In genomic region chr15:83008761-83009423, GRCm38 (mm10) we compare ENCODE assay signal across 10 mouse cellular contexts. TPM values are rescaled to one million over a fixed set of nuclear protein-coding genes. Genes with fewer than 3 reads are reported as not detected.
DNase-seq lines count a peak whose midpoint lies in the region; ATAC-seq and TF ChIP-seq lines count a peak whose summit lies in the region.
"Had no signal": no experiment of that assay in that cellular context is flagged by ENCODE, and none has a peak within 500 bp of the region (broad histone marks: within the 10 kb centered on the region; RNA-seq: fewer than 3 reads in every experiment).

No protein-coding gene starts in this region.

- intact Hi-C loops in gastrocnemius, adult 2 months (cut with DNase I), result no loop called here
- intact Hi-C loops in gastrocnemius, postnatal 36 days (cut with DNase I), result no loop called here
- intact Hi-C loops in heart, postnatal 14 days (cut with DNase I), result no loop called here

- DNase-seq in gastrocnemius, adult 2 months, result no peak
- DNase-seq in gastrocnemius, postnatal 36 days, result no peak
- peak; percentile 90 for DNase-seq in A20 (ENCODE audit: low read depth, low spot score)
- DNase-seq in layer of hippocampus, postnatal 14 days (ENCODE audit: low spot score in 2 of 2), result no peak
- DNase-seq in layer of hippocampus, adult 11-12 months (ENCODE audit: low spot score), result no peak
- no peak for DNase-seq in heart, postnatal 14 days

- no peak for TF ChIP-seq CTCF in gastrocnemius, adult 2 months (IDR thresholded peaks at IDR 0.05)
- TF ChIP-seq CTCF in small intestine, adult 2 months (IDR thresholded peaks at IDR 0.05; ENCODE audit: extremely low read depth, insufficient read length, insufficient replicate concordance, low read depth, low read length), result no peak

- H3K36me3 ChIP-seq in small intestine, adult 2 months (ENCODE audit: control insufficient read depth, insufficient read depth, low read length), result no peaks in the 10 kb centered on the region
- H3K36me3 ChIP-seq: embryonic facial prominence, embryonic 13.5 days had no signal

- H3K4me1 ChIP-seq in small intestine, adult 2 months (ENCODE audit: control insufficient read depth, insufficient read depth, insufficient read length, low read length), result peaks cover 9% of the 10 kb centered on the region

- no peaks in the 10 kb centered on the region for H3K27me3 ChIP-seq in small intestine, adult 2 months (ENCODE audit: control insufficient read depth, insufficient read depth, low read length)
- H3K27me3 ChIP-seq: embryonic facial prominence, embryonic 13.5 days had no signal

- H3K4me3 ChIP-seq in gastrocnemius, adult 2 months, result no peak overlapping the region
- no peak overlapping the region for H3K4me3 ChIP-seq in small intestine, adult 2 months (ENCODE audit: low read depth, low read length)
- H3K4me3 ChIP-seq: embryonic facial prominence, embryonic 13.5 days had no signal

- 22% methylated on average over 13 of the region's 13 CpGs for WGBS in small intestine, adult 2 months

- TF ChIP-seq POLR2A in small intestine, adult 2 months (IDR thresholded peaks at IDR 0.05; ENCODE audit: low read depth, low read length), result no peak

- H3K27ac ChIP-seq in gastrocnemius, adult 2 months, result 0 out of 2 replicates have a peak overlapping the region, but pooled peaks have one; percentile 3
- H3K27ac ChIP-seq in small intestine, adult 2 months (ENCODE audit: insufficient read depth, low read depth, low read length), result peak overlapping the region; percentile 77
- H3K27ac ChIP-seq: kidney, postnatal 0 days had no signal

- ATAC-seq in activated CD4-positive, CD25-positive, alpha-beta regulatory T cell, adult 4 months, result peak; percentile 76

RNA-seq across cellular contexts. Expression of gene Tcf20, which starts 21.2 kb away (rescaled TPM):
- total RNA-seq in gastrocnemius, adult 2 months (2021), result 10 to 100 TPM; 28.9 to 33.6 TPM
- 10 to 100 TPM; 24.8 to 27.8 TPM for total RNA-seq in gastrocnemius, postnatal 36 days (2021)
- polyA plus RNA-seq in activated CD4-positive, CD25-positive, alpha-beta regulatory T cell, adult 4 months (2017; shearing (Covaris generic)), result 10 to 100 TPM; 12.2 to 16.0 TPM
- polyA plus RNA-seq in small intestine, adult 2 months (2012; rRNA removed), result 8.3 and 20.0 TPM in 2 replicates
- 100 to 1,000 TPM; 155 to 157 TPM for total RNA-seq in layer of hippocampus, postnatal 14 days (2021)
- total RNA-seq in heart, postnatal 14 days (2021), result 10 to 100 TPM; 49.9 to 59.1 TPM

RNA-seq across cellular contexts. Expression of gene Nfam1, which starts 24.2 kb away (rescaled TPM):
- total RNA-seq in gastrocnemius, adult 2 months (2021), result under 1 TPM; 0.41 to 0.98 TPM
- total RNA-seq in gastrocnemius, postnatal 36 days (2021), result 1 to 10 TPM in 1 of 2 experiments, under 1 TPM in 1; 0.28 to 1.0 TPM
- under 1 TPM; 0.04 to 0.97 TPM for polyA plus RNA-seq in activated CD4-positive, CD25-positive, alpha-beta regulatory T cell, adult 4 months (2017; shearing (Covaris generic))
- 2.1 TPM in 2 replicates for polyA plus RNA-seq in small intestine, adult 2 months (2012; rRNA removed)
- total RNA-seq in layer of hippocampus, postnatal 14 days (2021), result 1 to 10 TPM; 2.3 to 2.4 TPM
- 1 to 10 TPM; 2.2 to 2.4 TPM for total RNA-seq in heart, postnatal 14 days (2021)
